Mouse (Mus musculus): ENCODE results near the gene Spink8. TPM values are rescaled to one million over a fixed set of nuclear protein-coding genes. Genes with fewer than 3 reads are reported as not detected.

The Spink8 gene
- total RNA-seq, 1 experiment from 2014 or later, result not detected

DNA sequence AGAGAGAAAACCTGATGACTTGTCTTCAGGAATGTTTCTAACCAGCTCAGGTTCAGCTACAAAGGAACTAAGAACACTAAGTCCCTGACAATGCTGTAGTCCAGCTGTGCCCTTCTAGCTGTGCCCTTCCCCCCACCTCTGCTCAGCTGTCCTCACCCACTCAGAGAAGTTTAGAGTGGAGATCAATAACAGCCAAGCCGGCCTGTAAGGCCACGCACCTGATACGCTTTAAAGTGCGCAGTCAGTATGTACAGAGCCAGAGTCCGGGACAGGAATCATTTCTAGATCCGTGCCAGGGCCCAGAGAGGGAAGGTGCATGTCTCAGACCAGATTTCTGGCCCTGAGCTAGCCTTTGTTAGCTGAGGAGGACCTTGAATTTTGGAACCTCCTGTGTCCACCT, 43.9 kb downstream of the Spink8 start:
- ATAC-seq (replicated peaks in 1 of 2; ENCODE audit: insufficient read depth in 1 of 2, low FRiP score in 2 of 2, low TSS enrichment in 1 of 2, low read depth in 1 of 2, poor library complexity in 2 of 2, severe bottlenecking in 2 of 2), result no peak

GRCm38 (mm10) chr9:109862397-109863044, 50.4 kb downstream of the Spink8 start:
- peak; percentile 77 to 81; a peak in 3 of 4 replicates for ATAC-seq (replicated peaks in 1 of 2; ENCODE audit: insufficient read depth in 1 of 2, low FRiP score in 2 of 2, low TSS enrichment in 1 of 2, low read depth in 1 of 2, poor library complexity in 2 of 2, severe bottlenecking in 2 of 2)

DNA sequence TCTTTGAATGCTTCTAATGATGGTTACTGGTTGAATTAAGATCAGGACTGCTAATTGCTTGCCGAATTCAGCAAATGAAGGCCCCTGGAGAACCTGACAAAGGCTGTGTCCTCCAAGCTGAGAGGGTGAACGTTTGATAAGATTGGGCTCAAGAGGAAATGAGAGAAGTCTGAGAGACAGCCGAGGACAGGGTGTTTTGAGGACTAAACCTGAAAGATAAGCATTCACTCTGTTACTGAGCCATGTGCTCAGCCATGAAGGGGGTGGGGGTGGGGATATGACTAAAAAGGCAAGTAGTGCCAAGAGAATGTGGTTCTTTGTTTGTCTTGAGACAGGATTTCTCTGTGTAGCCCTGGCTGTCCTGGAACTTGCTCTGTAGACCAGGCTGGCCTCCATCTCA, 51.0 kb downstream of the Spink8 start:
- ATAC-seq (replicated peaks in 1 of 2; ENCODE audit: insufficient read depth in 1 of 2, low FRiP score in 2 of 2, low TSS enrichment in 1 of 2, low read depth in 1 of 2, poor library complexity in 2 of 2, severe bottlenecking in 2 of 2), result peak in 1 of 2 experiments; percentile 23; a peak in 1 of 4 replicates

- ATAC-seq (replicated peaks in 1 of 2; ENCODE audit: insufficient read depth in 1 of 2, low FRiP score in 2 of 2, low TSS enrichment in 1 of 2, low read depth in 1 of 2, poor library complexity in 2 of 2, severe bottlenecking in 2 of 2), result no peak
Observed at GRCm38 (mm10) chr9:109866218-109866617, 54.1 kb downstream of the Spink8 start.

GRCm38 (mm10) chr9:109870983-109871572, 59.0 kb downstream of the Spink8 start:
- ATAC-seq (replicated peaks in 1 of 2; ENCODE audit: insufficient read depth in 1 of 2, low FRiP score in 2 of 2, low TSS enrichment in 1 of 2, low read depth in 1 of 2, poor library complexity in 2 of 2, severe bottlenecking in 2 of 2), result no peak

GRCm38 (mm10) chr9:109874797-109875691, 63.0 kb downstream of the Spink8 start, which contains the start of gene Cdc25a:
Cdc25a (plus strand) TSS chr9:109875579.
- ATAC-seq (replicated peaks in 1 of 2; ENCODE audit: insufficient read depth in 1 of 2, low FRiP score in 2 of 2, low TSS enrichment in 1 of 2, low read depth in 1 of 2, poor library complexity in 2 of 2, severe bottlenecking in 2 of 2), result peak; percentile 98 to 99

DNA sequence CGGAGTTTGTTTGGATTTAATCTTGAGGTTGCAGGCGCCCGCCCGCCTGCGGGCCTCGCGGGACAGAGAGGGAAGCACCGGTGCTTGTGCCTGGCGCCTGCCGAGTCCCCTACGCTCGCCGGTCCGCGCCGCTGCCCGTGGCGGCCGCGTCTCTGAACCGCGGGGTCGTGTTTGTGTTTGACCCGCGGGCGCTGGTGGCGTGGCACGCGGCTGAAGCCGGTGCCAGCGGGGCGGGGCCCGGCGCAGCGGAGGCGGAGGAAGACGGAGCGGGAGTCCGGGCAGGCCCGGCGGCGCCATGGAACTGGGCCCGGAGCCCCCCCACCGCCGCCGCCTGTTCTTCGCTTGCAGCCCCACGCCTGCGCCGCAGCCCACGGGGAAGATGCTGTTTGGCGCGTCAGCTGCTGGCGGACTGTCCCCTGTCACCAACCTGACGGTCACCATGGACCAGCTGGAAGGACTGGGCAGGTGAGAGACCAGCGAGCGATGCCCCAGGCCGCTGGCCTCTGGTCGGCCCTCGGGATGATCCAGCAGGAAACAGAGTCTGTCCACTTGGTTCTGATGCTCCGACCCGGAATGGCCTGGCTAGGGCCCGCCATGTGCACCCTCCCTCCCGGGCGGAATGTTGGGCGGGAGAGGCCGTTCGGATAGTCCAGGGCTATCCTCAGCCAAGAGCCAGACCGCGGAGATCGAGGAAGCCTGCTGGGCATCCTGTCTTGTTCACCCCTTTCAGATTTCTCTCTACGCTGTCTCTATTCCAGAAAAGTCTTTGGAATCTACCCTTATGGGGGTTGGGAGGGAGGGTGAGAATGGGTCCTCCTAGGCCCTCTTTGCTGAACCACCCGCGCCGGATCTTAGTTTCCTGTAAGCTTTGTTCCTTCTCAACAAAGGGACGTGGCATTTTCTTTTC, 63.9 kb downstream of the Spink8 start:
- peak; percentile 1 to 32; a peak in 3 of 4 replicates for ATAC-seq (replicated peaks in 1 of 2; ENCODE audit: insufficient read depth in 1 of 2, low FRiP score in 2 of 2, low TSS enrichment in 1 of 2, low read depth in 1 of 2, poor library complexity in 2 of 2, severe bottlenecking in 2 of 2)

Other genes starting within 250 kb of the Spink8 start
- gene Fbxw15, start 244.0 kb upstream of the Spink8 start, total RNA-seq (2017), result not detected in 2 replicates
- gene Fbxw24, start 186.2 kb upstream of the Spink8 start, total RNA-seq (2017), result not detected in 2 replicates
- gene Fbxw25, start 147.6 kb upstream of the Spink8 start, total RNA-seq (2017), result not detected in 2 replicates
- gene Fbxw18, start 109.6 kb upstream of the Spink8 start, total RNA-seq (2017), result not detected in 2 replicates
- not detected in 2 replicates for gene Fbxw26, start 66.2 kb upstream of the Spink8 start, total RNA-seq (2017)
- gene Fbxw27, start 21.6 kb upstream of the Spink8 start, total RNA-seq (2017), result not detected in 2 replicates
- 23.3 and 34.3 TPM in 2 replicates for gene Nme6, start 20.5 kb downstream of the Spink8 start, total RNA-seq (2017)
- 230 and 773 TPM in 2 replicates for gene Camp, start 37.3 kb downstream of the Spink8 start, total RNA-seq (2017)
- 37.5 and 42.5 TPM in 2 replicates for gene Cdc25a, start 63.3 kb downstream of the Spink8 start, total RNA-seq (2017)
- gene Map4, start 119.2 kb downstream of the Spink8 start, total RNA-seq (2017), result 21.2 and 35.4 TPM in 2 replicates